ENCODE assay signal across 8 mouse cellular contexts in the genomic region with DNA sequence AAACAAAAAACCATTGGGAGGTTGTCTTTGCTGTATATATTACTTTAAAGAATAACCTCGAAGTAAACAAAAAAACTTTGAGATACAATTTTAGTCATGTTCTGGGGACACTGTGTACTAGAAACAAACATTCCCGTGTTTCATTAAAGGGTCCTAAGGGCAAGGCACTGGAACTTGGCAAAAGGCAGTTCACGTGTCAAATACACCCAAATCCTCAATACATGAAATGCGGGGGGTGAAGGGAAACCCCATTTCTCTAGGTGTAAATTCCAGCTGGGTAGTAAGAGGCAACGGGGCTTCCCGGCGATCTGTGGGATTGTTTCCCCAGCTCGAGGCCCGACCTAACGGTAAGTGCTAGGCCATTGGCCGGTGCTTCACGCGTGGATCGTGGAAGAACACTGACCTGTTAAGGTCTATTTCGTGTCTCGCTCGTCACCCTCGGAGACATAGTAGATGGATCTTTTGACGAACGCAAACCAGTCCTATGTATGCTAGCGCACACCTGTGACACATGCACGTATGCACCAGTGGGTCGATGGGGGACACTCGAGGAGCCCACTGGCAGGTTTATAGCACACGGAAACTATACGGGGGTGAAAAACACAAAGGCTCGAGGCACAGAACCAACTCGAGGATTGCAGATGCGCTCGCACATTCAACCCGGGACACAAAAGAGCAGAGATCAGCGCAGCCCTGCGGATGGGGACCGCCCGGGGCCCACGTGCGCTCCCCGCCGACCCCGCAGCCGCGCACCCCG. TPM values are rescaled to one million over a fixed set of nuclear protein-coding genes. Genes with fewer than 3 reads are reported as not detected.
DNase-seq lines count a peak whose midpoint lies in the region; ATAC-seq lines count a peak whose summit lies in the region.

No protein-coding gene starts in this region.

- H3K36me3 ChIP-seq in intestine, embryonic 16.5 days (ENCODE audit: control insufficient read depth, insufficient read depth, low read length) = no peaks in the 10 kb centered on the region
- no peaks in the 10 kb centered on the region for H3K36me3 ChIP-seq in limb, embryonic 12.5 days
- H3K36me3 ChIP-seq in midbrain, embryonic 14.5 days (ENCODE audit: control insufficient read depth, insufficient read depth, low read length) = no peaks in the 10 kb centered on the region
- H3K36me3 ChIP-seq in stomach, embryonic 14.5 days (ENCODE audit: control insufficient read depth, insufficient read depth, low read length) = no peaks in the 10 kb centered on the region

- H3K27ac ChIP-seq in intestine, embryonic 16.5 days (ENCODE audit: low read length) = peak overlapping the region; percentile 82
- peak overlapping the region; percentile 92 for H3K27ac ChIP-seq in limb, embryonic 12.5 days
- H3K27ac ChIP-seq in midbrain, embryonic 14.5 days (replicated peaks; ENCODE audit: low read depth, low read length) = peak overlapping the region; percentile 94
- H3K27ac ChIP-seq in stomach, embryonic 14.5 days (ENCODE audit: low read length) = peak overlapping the region; percentile 84

- peaks cover 8% of the 10 kb centered on the region; the same call in 1 of the 2 replicates for H3K4me1 ChIP-seq in intestine, embryonic 16.5 days (ENCODE audit: control insufficient read depth, insufficient read depth, low read length)
- peaks cover 19% of the 10 kb centered on the region for H3K4me1 ChIP-seq in limb, embryonic 12.5 days (replicated peaks)
- peaks cover 13% of the 10 kb centered on the region; the same call in 1 of the 2 replicates for H3K4me1 ChIP-seq in midbrain, embryonic 14.5 days (ENCODE audit: control insufficient read depth, insufficient read depth, low read length)
- peaks cover 7% of the 10 kb centered on the region; the same call in 1 of the 2 replicates for H3K4me1 ChIP-seq in stomach, embryonic 14.5 days (ENCODE audit: control insufficient read depth, insufficient read depth, low read length)

- 6% methylated on average over 43 of the region's 43 CpGs for WGBS in intestine, embryonic 16.5 days
- WGBS in limb, embryonic 12.5 days = 9% methylated on average over 43 of the region's 43 CpGs
- WGBS in midbrain, embryonic 14.5 days = 8% methylated on average over 43 of the region's 43 CpGs
- WGBS in stomach, embryonic 14.5 days = 6% methylated on average over 40 of the region's 43 CpGs

- ATAC-seq in intestine, embryonic 16.5 days = peak; percentile 76
- ATAC-seq in limb, embryonic 12.5 days (ENCODE audit: insufficient number of reproducible peaks, insufficient read depth, low FRiP score, low TSS enrichment, low read depth) = peak; percentile 68
- peak; percentile 35; the same call in 1 of the 2 replicates for ATAC-seq in midbrain, embryonic 14.5 days (ENCODE audit: low FRiP score, low TSS enrichment)
- peak; percentile 67 for ATAC-seq in stomach, embryonic 14.5 days (ENCODE audit: insufficient number of reproducible peaks, insufficient read depth, low FRiP score, low read depth)

- peak overlapping the region; percentile 93 for H3K4me2 ChIP-seq in intestine, embryonic 16.5 days (ENCODE audit: low read depth, low read length)
- H3K4me2 ChIP-seq in limb, embryonic 12.5 days = peak overlapping the region; percentile 76
- peak overlapping the region; percentile 70 for H3K4me2 ChIP-seq in midbrain, embryonic 14.5 days (ENCODE audit: low read length)
- H3K4me2 ChIP-seq in stomach, embryonic 14.5 days (replicated peaks; ENCODE audit: low read depth, low read length) = peak overlapping the region; percentile 88

- peak; percentile 17 for DNase-seq in urinary bladder, postnatal 14 days (ENCODE audit: low spot score)
- no peak for DNase-seq in urinary bladder, postnatal 10 days (ENCODE audit: low spot score)
- peak; percentile 52 to 74 for DNase-seq in cerebellum, postnatal 25 days
- peak; percentile 41 to 51 for DNase-seq in frontal cortex, postnatal 36 days (ENCODE audit: low spot score in 2 of 2)
- DNase-seq in midbrain, embryonic 14.5 days = peak; percentile 63

- H3K27me3 ChIP-seq in intestine, embryonic 16.5 days (replicated peaks; ENCODE audit: control insufficient read depth, insufficient read depth, low read length) = no peaks in the 10 kb centered on the region
- no peaks in the 10 kb centered on the region for H3K27me3 ChIP-seq in limb, embryonic 12.5 days
- H3K27me3 ChIP-seq in midbrain, embryonic 14.5 days (ENCODE audit: control insufficient read depth, insufficient read depth, low read length) = no peaks in the 10 kb centered on the region; the same call in 1 of the 2 replicates
- no peaks in the 10 kb centered on the region for H3K27me3 ChIP-seq in stomach, embryonic 14.5 days (ENCODE audit: control insufficient read depth, insufficient read depth, low read length)

- peak overlapping the region; percentile 87 for H3K4me3 ChIP-seq in intestine, embryonic 16.5 days (ENCODE audit: low read length)
- H3K4me3 ChIP-seq in limb, embryonic 12.5 days (replicated peaks) = peak overlapping the region; percentile 84
- H3K4me3 ChIP-seq in midbrain, embryonic 14.5 days (replicated peaks; ENCODE audit: low read depth, low read length) = peak overlapping the region; percentile 86
- peak overlapping the region; percentile 75 for H3K4me3 ChIP-seq in stomach, embryonic 14.5 days (ENCODE audit: low read depth, low read length)

- H3K9ac ChIP-seq in intestine, embryonic 16.5 days (ENCODE audit: low read depth, low read length) = peak overlapping the region; percentile 95
- peak overlapping the region; percentile 96 for H3K9ac ChIP-seq in limb, embryonic 12.5 days (replicated peaks)
- H3K9ac ChIP-seq in midbrain, embryonic 14.5 days (replicated peaks; ENCODE audit: low read length) = peak overlapping the region; percentile 95
- peak overlapping the region; percentile 90 for H3K9ac ChIP-seq in stomach, embryonic 14.5 days (replicated peaks; ENCODE audit: low read depth, low read length)

- H3K9me3 ChIP-seq in intestine, embryonic 16.5 days (ENCODE audit: control insufficient read depth, low read length) = no peaks in the 10 kb centered on the region
- H3K9me3 ChIP-seq in limb, embryonic 12.5 days = no peaks in the 10 kb centered on the region
- H3K9me3 ChIP-seq in midbrain, embryonic 14.5 days (ENCODE audit: control insufficient read depth, low read length) = no peaks in the 10 kb centered on the region
- H3K9me3 ChIP-seq in stomach, embryonic 14.5 days (ENCODE audit: control insufficient read depth, low read depth, low read length) = no peaks in the 10 kb centered on the region

RNA-seq across cellular contexts. Expression of a gene that starts 1.0 kb away (rescaled TPM):
- polyA plus RNA-seq in intestine, embryonic 16.5 days (2015; fragmentation: Nextera tagmentation; extraction: Ambion mirVana) = 6.9 and 7.0 TPM in 2 replicates
- 16.2 and 19.0 TPM in 2 replicates for polyA plus RNA-seq in limb, embryonic 12.5 days (2016; fragmentation: Nextera tagmentation; extraction: Ambion mirVana)
- 15.0 and 22.0 TPM in 2 replicates for polyA plus RNA-seq in midbrain, embryonic 14.5 days (2014; fragmentation: Nextera tagmentation; extraction: Ambion mirVana)
- polyA plus RNA-seq in stomach, embryonic 14.5 days (2014; fragmentation: Nextera tagmentation; extraction: Ambion mirVana) = 15.2 and 15.6 TPM in 2 replicates
